Mouse (Mus musculus) liver, embryonic 12.5 days (tissue): ENCODE results near the gene Nrsn2. TPM values are rescaled to one million over a fixed set of nuclear protein-coding genes. Genes with fewer than 3 reads are reported as not detected.

Experiments
- ATAC-seq: fragments of 200-750 bp; cut with Nextera tagmentation; 2 replicates; pipeline ENCODE4 v1.8.0; 2017; ENCODE audit warnings: moderate number of reproducible peaks, mild to moderate bottlenecking, moderate library complexity
- H3K27ac ChIP-seq: fragments of 300-500 bp; sonication (generic); 2 replicates; pipeline ENCODE4 v1.5.1; 2016; ENCODE audit warnings: mild to moderate bottlenecking
- H3K27me3 ChIP-seq: fragments of 300-500 bp; sonication (generic); replicated peaks from 2 replicates; pipeline ENCODE4 v1.6.1; 2016; ENCODE audit warnings: mild to moderate bottlenecking, moderate library complexity
- H3K36me3 ChIP-seq: fragments of 300-500 bp; sonication (generic); 2 replicates; pipeline ENCODE4 v1.6.1; 2016; ENCODE audit warnings: mild to moderate bottlenecking, moderate library complexity
- H3K4me1 ChIP-seq: fragments of 300-500 bp; sonication (generic); 2 replicates; pipeline ENCODE4 v1.6.1; 2016
- H3K4me2 ChIP-seq: fragments of 300-500 bp; sonication (generic); 2 replicates; pipeline ENCODE4 v1.6.1; 2016; ENCODE audit warnings: mild to moderate bottlenecking, moderate library complexity
- H3K4me3 ChIP-seq: fragments of 300-500 bp; sonication (generic); 2 replicates; pipeline ENCODE4 v1.5.1; 2016; ENCODE audit warnings: mild to moderate bottlenecking, moderate library complexity
- H3K9ac ChIP-seq: fragments of 300-500 bp; sonication (generic); 2 replicates; pipeline ENCODE4 v1.6.1; 2016; ENCODE audit warnings: mild to moderate bottlenecking, moderate library complexity
- H3K9me3 ChIP-seq: fragments of 300-500 bp; sonication (generic); replicated peaks from 2 replicates; pipeline ENCODE4 v1.6.1; 2016; ENCODE audit warnings: mild to moderate bottlenecking, moderate library complexity
- WGBS: fragments of 180-500 bp; shearing (Covaris S2); methylation state at CpG from one replicate; pipeline ENCODE4 v1.1.7; 2016; ENCODE audit not compliant: insufficient replicate concordance; 5-methylcytosine and 5-hydroxymethylcytosine counted together
- polyA plus RNA-seq: library from polyadenylated mRNA; unstranded; fragments of >200 nt; fragmentation: Nextera tagmentation; extraction: Ambion mirVana; gene quantifications from 2 replicates; pipeline ENCODE4 v1.2.1, GENCODE M21; 2016

Nrsn2 gene
- polyA plus RNA-seq, 1 experiment from 2014 or later, result 0.08 TPM

DNA sequence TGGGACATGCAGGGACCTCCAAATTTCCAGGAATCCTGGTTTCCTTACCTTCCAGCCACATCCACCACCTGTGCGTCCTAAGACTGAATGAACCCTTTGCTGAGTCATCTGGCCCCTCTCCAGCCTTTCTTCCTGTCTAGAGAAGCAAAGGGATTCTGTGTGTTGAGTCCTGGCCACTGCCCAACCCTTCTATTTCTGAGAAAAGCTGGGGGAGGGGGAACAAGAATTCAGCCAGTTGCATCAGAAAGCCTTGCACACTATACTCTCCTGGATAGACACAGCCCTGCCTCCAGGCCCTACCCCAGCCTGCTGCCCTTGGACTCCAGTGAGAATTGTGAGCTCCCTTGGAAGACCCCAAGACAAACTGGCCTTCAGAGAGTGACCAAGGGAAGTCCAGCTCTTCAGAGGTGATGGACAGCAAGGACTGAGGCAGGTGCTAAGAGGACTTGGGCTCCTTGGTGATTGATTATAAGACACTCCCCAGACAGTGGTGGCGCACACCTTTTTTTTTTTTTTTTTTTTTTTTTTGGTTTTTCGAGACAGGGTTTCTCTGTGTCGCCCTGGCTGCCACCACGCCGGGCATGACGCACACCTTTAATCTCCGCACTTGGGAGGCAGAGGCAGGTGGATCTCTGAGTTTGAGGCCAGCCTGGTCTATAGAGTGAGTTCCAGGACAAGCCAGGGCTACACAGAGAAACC, 26.4 kb downstream of the Nrsn2 start:
- H3K27ac ChIP-seq, result peak overlapping the region; percentile 31; the same call in 1 of the 2 replicates
- peaks cover 56% of the 10 kb centered on the region for H3K4me1 ChIP-seq
- no peaks in the 10 kb centered on the region for H3K9me3 ChIP-seq
- ATAC-seq, result peak; percentile 40
- peak overlapping the region; percentile 5 for H3K4me2 ChIP-seq
- H3K9ac ChIP-seq, result peak overlapping the region; percentile 23; the same call in 1 of the 2 replicates
- H3K4me3 ChIP-seq, result no peak overlapping the region
- H3K27me3 ChIP-seq, result no peaks in the 10 kb centered on the region
- H3K36me3 ChIP-seq, result no peaks in the 10 kb centered on the region
- WGBS, result 60% methylated on average over 8 of the region's 8 CpGs

DNA sequence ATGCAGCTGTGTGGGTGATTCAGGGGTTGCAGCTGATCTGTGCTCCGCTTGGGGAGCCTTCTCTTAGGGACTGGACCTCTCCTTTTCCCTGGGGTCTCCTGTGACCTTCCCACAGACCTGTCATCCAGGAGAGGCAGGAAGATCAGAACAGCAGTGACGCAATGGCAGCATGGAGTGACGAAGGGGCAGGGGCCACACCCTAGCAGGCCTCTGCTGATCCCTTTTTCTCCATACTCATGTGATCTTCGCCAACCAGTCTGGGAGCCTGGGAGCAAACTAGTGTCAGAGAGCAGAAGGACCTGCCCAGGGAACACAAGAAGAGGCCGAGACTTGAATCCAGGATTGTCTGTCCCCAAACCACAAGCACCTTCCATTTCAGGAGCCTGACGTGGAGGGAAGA, 27.2 kb downstream of the Nrsn2 start:
- WGBS, result 61% methylated on average over 6 of the region's 6 CpGs
- Histone ChIP-seq H3K27me3 (no peaks in the 10 kb centered on the region), H3K9ac (peak overlapping the region; percentile 23; the same call in 1 of the 2 replicates), H3K4me2 (peak overlapping the region; percentile 5; the same call in 1 of the 2 replicates), H3K27ac (peak overlapping the region; percentile 52), H3K4me1 (peaks cover 62% of the 10 kb centered on the region), H3K9me3 (no peaks in the 10 kb centered on the region), H3K36me3 (no peaks in the 10 kb centered on the region), H3K4me3 (no peak overlapping the region)
- no peak for ATAC-seq

DNA sequence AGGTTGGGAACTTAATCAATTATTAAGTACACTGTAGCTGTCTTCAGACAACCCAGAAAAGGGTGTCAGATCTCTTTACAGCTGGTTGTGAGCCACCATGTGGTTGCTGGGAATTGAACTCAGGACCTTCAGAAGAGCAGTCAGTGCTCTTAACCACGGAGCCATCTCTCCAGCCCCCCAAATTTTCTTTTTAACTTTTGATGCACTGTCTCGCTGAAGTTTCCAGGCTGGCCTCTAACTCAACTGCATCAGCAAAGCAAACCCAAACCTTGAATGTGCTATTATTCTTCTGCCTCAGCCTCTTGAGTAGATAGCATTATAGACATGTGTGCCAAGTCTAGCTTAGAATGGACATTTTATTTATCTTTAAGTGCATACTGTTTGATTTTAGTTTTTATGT, 28.7 kb downstream of the Nrsn2 start:
- H3K36me3 ChIP-seq, result no peaks in the 10 kb centered on the region
- H3K27me3 ChIP-seq, result 0 out of 2 replicates have a peak, but pooled peaks cover 5% of the 10 kb centered on the region
- WGBS, result 56% methylated on average over 2 of the region's 2 CpGs
- peak overlapping the region; percentile 91 for H3K27ac ChIP-seq
- no peaks in the 10 kb centered on the region for H3K9me3 ChIP-seq
- peak overlapping the region; percentile 4; the same call in 1 of the 2 replicates for H3K9ac ChIP-seq
- peak overlapping the region; percentile 67 for H3K4me2 ChIP-seq
- H3K4me3 ChIP-seq, result no peak overlapping the region
- H3K4me1 ChIP-seq, result peaks cover 77% of the 10 kb centered on the region
- no peak for ATAC-seq

DNA sequence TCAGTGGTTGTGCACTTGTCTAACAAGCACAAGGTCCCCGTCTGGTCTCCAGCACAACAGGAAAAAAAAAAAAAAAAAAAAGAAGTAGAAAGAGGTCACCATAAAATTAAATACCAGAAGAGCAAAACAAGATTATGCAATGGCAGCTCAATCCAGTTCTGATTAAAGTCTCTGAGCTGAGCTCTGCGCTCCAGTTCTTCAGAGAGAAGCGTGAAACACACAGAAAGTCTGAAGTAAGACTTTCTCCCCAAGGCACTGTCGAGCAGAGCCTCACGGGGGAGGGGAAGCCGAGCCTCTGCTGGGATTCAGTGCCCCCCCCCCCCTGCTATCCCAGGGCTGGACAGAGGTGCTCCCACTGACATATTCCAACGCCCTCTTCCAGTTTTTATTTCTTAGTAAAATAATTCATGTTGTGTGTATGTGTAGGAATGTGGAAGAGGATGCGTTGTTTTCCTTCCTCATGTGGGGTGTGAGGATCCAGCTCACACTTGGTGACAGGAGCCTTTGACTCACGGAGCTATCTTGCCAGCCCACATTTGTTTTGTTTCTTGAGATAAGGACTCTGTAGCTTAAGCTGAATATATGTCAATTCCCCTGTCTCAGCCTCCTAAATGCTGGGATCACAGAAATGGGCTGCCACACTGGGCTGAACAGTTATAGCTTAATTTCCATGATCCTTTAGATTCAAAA, 29.5 kb downstream of the Nrsn2 start:
- Histone ChIP-seq H3K9ac (peak overlapping the region; percentile 62), H3K9me3 (no peaks in the 10 kb centered on the region), H3K27me3 (peaks cover 13% of the 10 kb centered on the region; the same call in 1 of the 2 replicates), H3K27ac (peak overlapping the region; percentile 91), H3K4me1 (peaks cover 85% of the 10 kb centered on the region), H3K36me3 (no peaks in the 10 kb centered on the region), H3K4me3 (peak overlapping the region; percentile 34; the same call in 1 of the 2 replicates), H3K4me2 (peak overlapping the region; percentile 67)
- ATAC-seq, result peak; percentile 80
- WGBS, result 9% methylated on average over 9 of the region's 9 CpGs

GRCm38 (mm10) chr2:152345393-152345792, 31.0 kb downstream of the Nrsn2 start:
- peak overlapping the region; percentile 49; the same call in 1 of the 2 replicates for H3K27ac ChIP-seq
- ATAC-seq, result no peak
- H3K4me2 ChIP-seq, result no peak overlapping the region
- 85% methylated on average over 6 of the region's 6 CpGs for WGBS
- H3K36me3 ChIP-seq, result no peaks in the 10 kb centered on the region
- peaks cover 13% of the 10 kb centered on the region; the same call in 1 of the 2 replicates for H3K27me3 ChIP-seq
- peaks cover 83% of the 10 kb centered on the region for H3K4me1 ChIP-seq
- H3K4me3 ChIP-seq, result no peak overlapping the region
- H3K9me3 ChIP-seq, result no peaks in the 10 kb centered on the region
- no peak overlapping the region for H3K9ac ChIP-seq

GRCm38 (mm10) chr2:152344909-152345308, 31.5 kb downstream of the Nrsn2 start:
- no peak for ATAC-seq
- Histone ChIP-seq H3K4me1 (peaks cover 78% of the 10 kb centered on the region), H3K4me3 (no peak overlapping the region), H3K4me2 (no peak overlapping the region), H3K27ac (peak overlapping the region; percentile 75; the same call in 1 of the 2 replicates), H3K9ac (no peak overlapping the region), H3K36me3 (no peaks in the 10 kb centered on the region), H3K27me3 (peaks cover 13% of the 10 kb centered on the region; the same call in 1 of the 2 replicates), H3K9me3 (no peaks in the 10 kb centered on the region)
- 66% methylated on average over 5 of the region's 5 CpGs for WGBS

DNA sequence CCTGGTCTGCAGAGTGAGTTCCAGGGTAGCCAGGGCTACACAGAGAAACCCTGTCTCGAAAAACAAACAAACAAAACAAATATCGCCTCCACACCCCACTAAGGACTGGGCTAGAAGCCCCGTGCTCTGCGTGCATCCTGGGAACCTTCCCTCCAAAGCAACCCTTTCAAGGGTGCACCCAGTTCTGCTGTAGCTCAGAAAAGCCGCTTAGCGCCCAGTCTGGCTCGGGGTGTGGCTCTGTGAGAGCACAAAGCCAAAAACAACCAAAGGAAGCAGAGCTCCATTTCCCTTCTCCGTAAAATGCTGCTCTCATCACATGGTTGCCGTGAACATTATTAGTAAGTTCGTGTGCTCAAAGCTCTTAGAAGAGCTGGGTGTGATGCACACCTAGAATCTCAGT, 32.1 kb downstream of the Nrsn2 start:
- Histone ChIP-seq H3K36me3 (0 out of 2 replicates have a peak, but pooled peaks cover 3% of the 10 kb centered on the region), H3K27me3 (peaks cover 13% of the 10 kb centered on the region; the same call in 1 of the 2 replicates), H3K9me3 (no peaks in the 10 kb centered on the region), H3K9ac (peak overlapping the region; percentile 77), H3K4me1 (peaks cover 72% of the 10 kb centered on the region), H3K4me2 (peak overlapping the region; percentile 97), H3K4me3 (peak overlapping the region; percentile 68), H3K27ac (peak overlapping the region; percentile 75)
- ATAC-seq, result no peak
- WGBS, result 17% methylated on average over 10 of the region's 10 CpGs

DNA sequence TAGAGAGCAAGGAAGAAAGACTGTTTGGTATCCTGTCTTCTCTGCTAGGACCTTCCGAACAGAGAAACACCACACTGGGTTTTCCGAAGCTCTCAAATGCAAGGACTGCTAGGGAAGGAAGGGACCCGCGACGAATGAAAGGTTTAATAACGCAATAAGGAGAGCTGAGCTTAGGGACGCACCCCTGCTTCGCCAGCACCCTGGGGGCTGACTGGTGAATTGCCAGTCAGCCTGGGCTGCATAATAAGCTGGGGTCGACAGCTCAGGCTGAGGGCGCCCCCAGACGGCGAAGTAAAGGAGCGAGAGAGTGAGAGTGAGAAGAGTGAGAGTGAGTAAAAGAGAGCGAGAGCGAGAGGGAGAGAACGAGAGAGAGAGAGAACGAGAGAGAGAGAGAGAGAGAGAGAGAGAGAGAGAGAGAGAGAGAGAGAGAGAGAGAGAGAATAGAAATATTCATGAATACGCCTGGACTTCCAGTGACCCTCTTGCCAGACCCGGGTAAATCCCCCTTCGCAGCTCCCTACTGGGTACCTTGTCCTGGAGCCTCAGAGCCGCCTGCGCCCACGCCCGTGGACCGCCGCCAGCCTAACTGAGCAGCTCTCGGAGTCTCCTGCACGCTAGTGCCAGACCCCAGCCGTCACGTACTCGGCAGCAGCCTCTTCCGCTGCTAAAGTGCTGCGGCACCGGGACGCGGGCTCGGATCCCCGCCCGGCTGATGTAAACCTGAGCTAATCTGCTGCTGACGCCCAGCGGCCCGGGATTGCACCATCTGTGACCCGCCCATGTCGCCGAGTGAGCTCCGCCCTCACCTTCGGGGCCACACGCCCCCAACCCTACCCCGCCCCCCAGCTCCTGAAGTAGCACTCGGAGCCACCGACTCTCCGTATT, 32.9 kb downstream of the Nrsn2 start, which contains the start of gene Trib3:
Gene Trib3, minus strand, starts transcription at position 704 of the 885 bp plus-strand sequence.
- Histone ChIP-seq H3K27me3 (peaks cover 13% of the 10 kb centered on the region; the same call in 1 of the 2 replicates), H3K4me1 (peaks cover 64% of the 10 kb centered on the region), H3K9ac (peak within 1 kb of the TSS; percentile 77), H3K36me3 (0 out of 2 replicates have a peak, but pooled peaks cover 6% of the 10 kb centered on the region), H3K9me3 (no peaks in the 10 kb centered on the region), H3K4me2 (peak within 1 kb of the TSS; percentile 97), H3K4me3 (peak within 1 kb of the TSS; percentile 68), H3K27ac (peak within 1 kb of the TSS; percentile 75)
- ATAC-seq, result peak; percentile 81
- WGBS, result 1% methylated on average over 51 of the region's 52 CpGs

GRCm38 (mm10) chr2:152339631-152340179, 36.7 kb downstream of the Nrsn2 start:
- Histone ChIP-seq H3K4me3 (no peak overlapping the region), H3K4me2 (no peak overlapping the region), H3K27me3 (peaks cover 25% of the 10 kb centered on the region), H3K9ac (no peak overlapping the region), H3K27ac (no peak overlapping the region), H3K36me3 (peaks cover 18% of the 10 kb centered on the region), H3K4me1 (peaks cover 41% of the 10 kb centered on the region), H3K9me3 (no peaks in the 10 kb centered on the region)
- WGBS, result 88% methylated on average over 22 of the region's 22 CpGs
- no peak for ATAC-seq

- Histone ChIP-seq H3K4me3 (no peak overlapping the region), H3K9me3 (no peaks in the 10 kb centered on the region), H3K27ac (no peak overlapping the region), H3K36me3 (peaks cover 18% of the 10 kb centered on the region), H3K27me3 (peaks cover 25% of the 10 kb centered on the region), H3K9ac (no peak overlapping the region), H3K4me1 (peaks cover 35% of the 10 kb centered on the region), H3K4me2 (no peak overlapping the region)
- no peak for ATAC-seq
- WGBS, result 80% methylated on average over 13 of the region's 13 CpGs
Measured at GRCm38 (mm10) chr2:152338319-152338718, 38.1 kb downstream of the Nrsn2 start.

- Histone ChIP-seq H3K4me1 (peaks cover 35% of the 10 kb centered on the region), H3K27me3 (peaks cover 20% of the 10 kb centered on the region), H3K9me3 (no peaks in the 10 kb centered on the region), H3K4me2 (no peak overlapping the region), H3K36me3 (peaks cover 18% of the 10 kb centered on the region), H3K27ac (no peak overlapping the region), H3K4me3 (no peak overlapping the region), H3K9ac (no peak overlapping the region)
- no peak for ATAC-seq
- WGBS, result 80% methylated on average over 11 of the region's 11 CpGs
Measured at GRCm38 (mm10) chr2:152337591-152338212, 38.7 kb downstream of the Nrsn2 start.
